Mouse (Mus musculus) limb, embryonic 11.5 days (tissue): ENCODE measurements at regions not wholly inside any gene's neighbourhood (a gene's known extent, or its start where the extent isn't known, plus 50 kb on each side); places are given as distances from the start of the nearest gene placed in this dataset.
"Not testable (repeated sequence)": the region's sequence is repeated elsewhere in the genome, so short reads cannot be mapped to it uniquely, and the experiment has no call there.

ENCODE experiments used
- ATAC-seq: fragments of 200-750 bp; cut with Nextera tagmentation; 2 replicates; pipeline ENCODE4 v1.8.0; 2017; ENCODE audit warnings: low read depth; ENCODE audit not compliant: insufficient number of reproducible peaks, low FRiP score, low TSS enrichment
- DNase-seq: peaks from one replicate; pipeline ENCODE4 v3.0.0-alpha.2; 2015; ENCODE audit warnings: low spot score
- H3K27ac ChIP-seq: fragments of 300-500 bp; sonication (generic); replicated peaks from 2 replicates; pipeline ENCODE4 v1.5.1; 2014; ENCODE audit warnings: low read depth, mild to moderate bottlenecking, low read length
- H3K27me3 ChIP-seq: fragments of 300-500 bp; sonication (generic); 2 replicates; pipeline ENCODE4 v1.6.1; 2014; ENCODE audit warnings: mild to moderate bottlenecking, low read length, mixed read lengths; ENCODE audit not compliant: control insufficient read depth, insufficient read depth
- H3K36me3 ChIP-seq: fragments of 300-500 bp; sonication (generic); 2 replicates; pipeline ENCODE4 v1.6.1; 2014; ENCODE audit warnings: mild to moderate bottlenecking, low read length, moderate library complexity, mixed read lengths; ENCODE audit not compliant: control insufficient read depth, insufficient read depth
- H3K4me1 ChIP-seq: fragments of 300-500 bp; sonication (generic); 2 replicates; pipeline ENCODE4 v1.6.1; 2014; ENCODE audit warnings: low read length, mixed read lengths; ENCODE audit not compliant: control insufficient read depth, insufficient read depth
- H3K4me2 ChIP-seq: fragments of 300-500 bp; sonication (generic); 2 replicates; pipeline ENCODE4 v1.6.1; 2014; ENCODE audit warnings: low read depth, mild to moderate bottlenecking, moderate library complexity; ENCODE audit not compliant: severe bottlenecking
- H3K4me3 ChIP-seq: fragments of 300-500 bp; sonication (generic); 2 replicates; pipeline ENCODE4 v1.5.1; 2014; ENCODE audit warnings: low read depth, low read length
- H3K9ac ChIP-seq: fragments of 300-500 bp; sonication (generic); 2 replicates; pipeline ENCODE4 v1.6.1; 2014; ENCODE audit warnings: mild to moderate bottlenecking, low read length
- H3K9me3 ChIP-seq: fragments of 300-500 bp; sonication (generic); 2 replicates; pipeline ENCODE4 v1.6.1; 2016; ENCODE audit warnings: low read length; ENCODE audit not compliant: control insufficient read depth
- WGBS: fragments of 180-500 bp; shearing (Covaris S2); extraction: QIAGEN DNeasy Blood & Tissue Kit; methylation state at CpG from one replicate; pipeline ENCODE4 v1.1.7; 2014; 5-methylcytosine and 5-hydroxymethylcytosine counted together

DNA sequence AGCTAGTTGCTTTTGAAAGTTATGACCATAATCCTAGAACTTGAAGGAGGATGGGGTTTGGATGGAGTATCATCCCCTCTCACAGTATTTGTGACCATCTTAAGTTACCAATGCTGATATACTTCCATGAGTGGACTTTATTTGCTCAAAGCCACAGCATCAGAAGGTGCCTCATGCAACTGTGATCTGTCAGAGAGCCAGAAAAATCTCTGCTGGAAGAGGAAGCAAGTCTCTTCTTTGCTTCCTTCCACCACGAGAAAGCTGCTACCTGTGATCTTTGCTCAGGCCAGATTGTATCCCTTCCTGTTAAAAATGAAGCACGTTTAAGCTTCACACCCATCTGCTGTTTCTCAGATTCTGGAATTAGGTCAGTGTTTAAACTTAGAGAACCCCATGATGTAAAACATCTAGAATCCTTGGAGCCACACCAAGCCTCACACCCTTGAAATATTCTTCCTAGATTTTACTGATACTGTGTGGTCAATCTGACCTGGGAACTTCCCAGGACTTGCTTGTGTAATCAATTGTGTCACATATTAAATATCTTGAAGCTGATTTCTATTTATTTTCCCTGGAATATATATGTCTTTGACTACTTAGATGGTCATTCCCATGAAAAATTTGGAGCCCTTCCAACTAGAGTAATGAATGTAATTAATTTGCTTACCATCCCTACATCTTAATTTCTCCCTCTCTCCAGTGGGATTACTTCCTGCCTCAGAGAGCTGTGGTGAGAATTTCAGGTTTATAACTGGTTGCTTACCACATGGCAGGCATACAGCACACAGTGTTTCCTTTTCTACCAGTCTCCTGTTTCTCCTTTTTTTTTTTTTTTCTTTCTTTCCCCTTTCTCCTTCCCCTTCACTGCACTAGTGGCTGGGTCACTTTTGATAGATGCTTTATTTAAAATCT, 56.5 kb upstream of the Tmem229a start:
- ATAC-seq (no peak), DNase-seq (no peak)
- H3K27me3 ChIP-seq, result no peaks in the 10 kb centered on the region
- no peaks in the 10 kb centered on the region for H3K36me3 ChIP-seq
- WGBS, result 74% methylated on average over 2 of the region's 2 CpGs
- H3K4me1 ChIP-seq, result no peaks in the 10 kb centered on the region
- H3K9ac ChIP-seq, result no peak overlapping the region
- no peak overlapping the region for H3K27ac ChIP-seq
- H3K4me3 ChIP-seq, result no peak overlapping the region
- H3K4me2 ChIP-seq, result no peak overlapping the region
- no peaks in the 10 kb centered on the region for H3K9me3 ChIP-seq

GRCm38 (mm10) chr6:25008856-25009255, 52.8 kb upstream of the Tmem229a start:
- not testable (repeated sequence) for DNase-seq, H3K4me1 ChIP-seq, ATAC-seq, H3K9me3 ChIP-seq, H3K36me3 ChIP-seq, H3K27ac ChIP-seq, H3K9ac ChIP-seq, H3K27me3 ChIP-seq, H3K4me2 ChIP-seq, H3K4me3 ChIP-seq
